Mouse (Mus musculus): ENCODE measurements around the gene Dhdds. TPM values are rescaled to one million over a fixed set of nuclear protein-coding genes. Genes with fewer than 3 reads are reported as not detected.

Gene Dhdds
- polyA plus RNA-seq, 1 experiment, result 30.2 TPM

GRCm38 (mm10) chr4:133938077-133938476, 62.6 kb downstream of the Dhdds start:
- WGBS, result 44% methylated on average over 2 of the region's 2 CpGs
- Histone ChIP-seq H3K4me1 (ENCODE audit: control insufficient read depth, insufficient read depth, low read length) (peaks cover 4% of the 10 kb centered on the region; the same call in 1 of the 2 replicates), H3K27ac (ENCODE audit: control insufficient read depth, insufficient read depth, low read depth, low read length, poor library complexity) (no peak overlapping the region), H3K4me3 (replicated peaks; ENCODE audit: control insufficient read depth, low read depth, low read length) (no peak overlapping the region)
- TF ChIP-seq POLR2A (IDR thresholded peaks at IDR 0.05; ENCODE audit: borderline replicate concordance, control insufficient read depth, low read depth, low read length) (no peak), CTCF (IDR thresholded peaks at IDR 0.05; ENCODE audit: control insufficient read depth, insufficient read depth, low read length) (no peak)

GRCm38 (mm10) chr4:133931785-133932184, 68.9 kb downstream of the Dhdds start:
- WGBS, result 75% methylated on average over 3 of the region's 3 CpGs
- no peak overlapping the region for H3K27ac ChIP-seq (ENCODE audit: control insufficient read depth, insufficient read depth, low read depth, low read length, poor library complexity)
- H3K4me1 ChIP-seq (ENCODE audit: control insufficient read depth, insufficient read depth, low read length), result peaks cover 3% of the 10 kb centered on the region
- TF ChIP-seq CTCF (IDR thresholded peaks at IDR 0.05; ENCODE audit: control insufficient read depth, insufficient read depth, low read length) (no peak), POLR2A (IDR thresholded peaks at IDR 0.05; ENCODE audit: borderline replicate concordance, control insufficient read depth, low read depth, low read length) (no peak)
- no peak overlapping the region for H3K4me3 ChIP-seq (replicated peaks; ENCODE audit: control insufficient read depth, low read depth, low read length)

- Histone ChIP-seq H3K4me1 (ENCODE audit: control insufficient read depth, insufficient read depth, low read length) (peaks cover 3% of the 10 kb centered on the region), H3K27ac (ENCODE audit: control insufficient read depth, insufficient read depth, low read depth, low read length, poor library complexity) (no peak overlapping the region), H3K4me3 (replicated peaks; ENCODE audit: control insufficient read depth, low read depth, low read length) (no peak overlapping the region)
- peak; percentile 31; the same call in 1 of the 2 replicates for TF ChIP-seq CTCF (IDR thresholded peaks at IDR 0.05; ENCODE audit: control insufficient read depth, insufficient read depth, low read length)
- TF ChIP-seq POLR2A (IDR thresholded peaks at IDR 0.05; ENCODE audit: borderline replicate concordance, control insufficient read depth, low read depth, low read length), result no peak
- WGBS, result 12% methylated on average over 10 of the region's 10 CpGs
Measured at GRCm38 (mm10) chr4:133931349-133931748, 69.4 kb downstream of the Dhdds start.

GRCm38 (mm10) chr4:133929278-133929670, 71.4 kb downstream of the Dhdds start:
- TF ChIP-seq POLR2A (IDR thresholded peaks at IDR 0.05; ENCODE audit: borderline replicate concordance, control insufficient read depth, low read depth, low read length) (no peak), CTCF (IDR thresholded peaks at IDR 0.05; ENCODE audit: control insufficient read depth, insufficient read depth, low read length) (no peak)
- Histone ChIP-seq H3K27ac (ENCODE audit: control insufficient read depth, insufficient read depth, low read depth, low read length, poor library complexity) (0 out of 2 replicates have a peak overlapping the region, but pooled peaks have one; percentile 44), H3K4me3 (replicated peaks; ENCODE audit: control insufficient read depth, low read depth, low read length) (no peak overlapping the region), H3K4me1 (ENCODE audit: control insufficient read depth, insufficient read depth, low read length) (peaks cover 3% of the 10 kb centered on the region)
- 10% methylated on average over 7 of the region's 7 CpGs for WGBS

GRCm38 (mm10) chr4:133928576-133929277, 72.0 kb downstream of the Dhdds start:
- Histone ChIP-seq H3K4me1 (ENCODE audit: control insufficient read depth, insufficient read depth, low read length) (peaks cover 3% of the 10 kb centered on the region), H3K27ac (ENCODE audit: control insufficient read depth, insufficient read depth, low read depth, low read length, poor library complexity) (peak overlapping the region; percentile 50), H3K4me3 (replicated peaks; ENCODE audit: control insufficient read depth, low read depth, low read length) (no peak overlapping the region)
- TF ChIP-seq POLR2A (IDR thresholded peaks at IDR 0.05; ENCODE audit: borderline replicate concordance, control insufficient read depth, low read depth, low read length) (no peak), CTCF (IDR thresholded peaks at IDR 0.05; ENCODE audit: control insufficient read depth, insufficient read depth, low read length) (no peak)
- 7% methylated on average over 15 of the region's 15 CpGs for WGBS

- WGBS, result 81% methylated on average over 4 of the region's 4 CpGs
- Histone ChIP-seq H3K4me3 (replicated peaks; ENCODE audit: control insufficient read depth, low read depth, low read length) (no peak overlapping the region), H3K4me1 (ENCODE audit: control insufficient read depth, insufficient read depth, low read length) (peaks cover 3% of the 10 kb centered on the region), H3K27ac (ENCODE audit: control insufficient read depth, insufficient read depth, low read depth, low read length, poor library complexity) (no peak overlapping the region)
- TF ChIP-seq POLR2A (IDR thresholded peaks at IDR 0.05; ENCODE audit: borderline replicate concordance, control insufficient read depth, low read depth, low read length) (no peak), CTCF (IDR thresholded peaks at IDR 0.05; ENCODE audit: control insufficient read depth, insufficient read depth, low read length) (no peak)
Measured at GRCm38 (mm10) chr4:133925204-133925603, 75.5 kb downstream of the Dhdds start.

- no peak overlapping the region for H3K27ac ChIP-seq (ENCODE audit: control insufficient read depth, insufficient read depth, low read depth, low read length, poor library complexity)
- no peak overlapping the region for H3K4me3 ChIP-seq (replicated peaks; ENCODE audit: control insufficient read depth, low read depth, low read length)
- peaks cover 3% of the 10 kb centered on the region for H3K4me1 ChIP-seq (ENCODE audit: control insufficient read depth, insufficient read depth, low read length)
- TF ChIP-seq POLR2A (IDR thresholded peaks at IDR 0.05; ENCODE audit: borderline replicate concordance, control insufficient read depth, low read depth, low read length) (no peak), CTCF (IDR thresholded peaks at IDR 0.05; ENCODE audit: control insufficient read depth, insufficient read depth, low read length) (no peak)
- WGBS, result 82% methylated on average over 5 of the region's 5 CpGs
Measured at GRCm38 (mm10) chr4:133923743-133924142, 77.0 kb downstream of the Dhdds start.

Other genes with a start within 250 kb of the Dhdds start
- gene Arid1a, start 244.1 kb downstream of the Dhdds start, polyA plus RNA-seq (2011; ENCODE audit: insufficient read depth, insufficient read length, low replicate concordance, missing spikeins), result 38.2 and 76.0 TPM in 2 replicates
- gene Rps6ka1, start 113.1 kb downstream of the Dhdds start, polyA plus RNA-seq (2011; ENCODE audit: insufficient read depth, insufficient read length, low replicate concordance, missing spikeins), result 36.1 and 79.3 TPM in 2 replicates
- gene Hmgn2, start 32.3 kb downstream of the Dhdds start, polyA plus RNA-seq (2011; ENCODE audit: insufficient read depth, insufficient read length, low replicate concordance, missing spikeins), result 320 and 322 TPM in 2 replicates
- 3.6 and 29.6 TPM in 2 replicates for gene Lin28a, start 17.9 kb upstream of the Dhdds start, polyA plus RNA-seq (2011; ENCODE audit: insufficient read depth, insufficient read length, low replicate concordance, missing spikeins)
- gene Zfp683, start 52.9 kb upstream of the Dhdds start, polyA plus RNA-seq (2011; ENCODE audit: insufficient read depth, insufficient read length, low replicate concordance, missing spikeins), result 1.0 TPM in 1 of 2 replicates, not detected in the other
- gene Crybg2, start 59.9 kb upstream of the Dhdds start, polyA plus RNA-seq (2011; ENCODE audit: insufficient read depth, insufficient read length, low replicate concordance, missing spikeins), result 4.6 TPM in 1 of 2 replicates, not detected in the other
- gene Cd52, start 94.2 kb upstream of the Dhdds start, polyA plus RNA-seq (2011; ENCODE audit: insufficient read depth, insufficient read length, low replicate concordance, missing spikeins), result 270 and 801 TPM in 2 replicates
- gene Ubxn11, start 101.7 kb upstream of the Dhdds start, polyA plus RNA-seq (2011; ENCODE audit: insufficient read depth, insufficient read length, low replicate concordance, missing spikeins), result 3.3 and 13.7 TPM in 2 replicates
- 299 and 416 TPM in 2 replicates for gene Sh3bgrl3, start 127.9 kb upstream of the Dhdds start, polyA plus RNA-seq (2011; ENCODE audit: insufficient read depth, insufficient read length, low replicate concordance, missing spikeins)
- gene Cep85, start 186.2 kb upstream of the Dhdds start, polyA plus RNA-seq (2011; ENCODE audit: insufficient read depth, insufficient read length, low replicate concordance, missing spikeins), result 16.4 and 22.7 TPM in 2 replicates
- gene Gm7534, start 202.1 kb upstream of the Dhdds start, polyA plus RNA-seq (2011; ENCODE audit: insufficient read depth, insufficient read length, low replicate concordance, missing spikeins), result not detected in 2 replicates
- not detected in 2 replicates for gene Catsper4, start 226.5 kb upstream of the Dhdds start, polyA plus RNA-seq (2011; ENCODE audit: insufficient read depth, insufficient read length, low replicate concordance, missing spikeins)
- not detected in 2 replicates for gene Cnksr1, start 237.5 kb upstream of the Dhdds start, polyA plus RNA-seq (2011; ENCODE audit: insufficient read depth, insufficient read length, low replicate concordance, missing spikeins)
- gene E130218I03Rik, start 242.7 kb upstream of the Dhdds start, polyA plus RNA-seq (2011; ENCODE audit: insufficient read depth, insufficient read length, low replicate concordance, missing spikeins), result not detected in 2 replicates
- 2.6 and 8.0 TPM in 2 replicates for gene Zfp593, start 244.7 kb upstream of the Dhdds start, polyA plus RNA-seq (2011; ENCODE audit: insufficient read depth, insufficient read length, low replicate concordance, missing spikeins)
- gene Gm30191, start 246.0 kb upstream of the Dhdds start, polyA plus RNA-seq (2011; ENCODE audit: insufficient read depth, insufficient read length, low replicate concordance, missing spikeins), result not detected in 2 replicates